Mouse (Mus musculus) ovary, postnatal 36 days (tissue): ENCODE measurements around the gene Lipa.

Experiments used
- DNase-seq: peaks from one replicate; pipeline ENCODE4 v3.0.0; 2022; ENCODE audit warnings: low spot score, mixed read lengths

Gene Lipa

DNA sequence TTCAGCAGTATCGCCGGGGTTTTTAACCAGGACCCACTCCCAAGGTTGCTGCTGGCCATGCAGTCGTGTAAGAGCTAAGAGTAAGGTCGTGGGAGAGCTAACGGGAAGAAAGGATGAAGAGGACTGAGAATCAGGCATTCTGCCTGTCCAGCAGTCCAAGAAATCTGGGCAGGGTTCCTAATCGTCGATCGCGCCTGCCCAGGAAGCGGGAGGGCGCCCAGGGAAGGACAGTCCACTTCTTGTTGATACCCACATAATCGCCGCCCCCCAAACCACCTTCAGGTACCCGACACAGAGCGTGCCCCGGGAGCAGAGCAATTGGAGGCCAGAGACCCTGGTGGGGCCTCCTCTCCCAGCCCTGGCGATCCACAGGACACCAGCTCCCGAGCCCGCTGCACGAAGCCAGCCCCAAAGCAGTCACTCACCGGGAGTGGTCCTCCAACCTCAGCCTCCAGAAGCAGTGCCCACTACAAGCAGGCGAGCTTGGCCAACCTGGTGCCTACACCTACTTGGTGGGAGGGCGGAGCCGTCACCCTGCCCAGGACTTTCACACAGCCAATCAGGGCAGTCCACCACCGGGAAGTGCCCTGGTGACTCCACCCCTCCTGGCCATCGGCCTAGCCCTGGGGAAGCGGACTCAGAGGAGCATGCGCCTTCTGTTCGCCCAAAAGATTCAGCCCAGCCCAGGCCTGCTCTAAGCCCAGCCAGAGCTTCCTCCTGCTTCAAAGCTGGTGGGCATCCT, at the start of gene Lipa:
Lipa (minus strand) TSS at position 534 of the 742 bp plus-strand sequence.
- peak; percentile 94 for DNase-seq

DNA sequence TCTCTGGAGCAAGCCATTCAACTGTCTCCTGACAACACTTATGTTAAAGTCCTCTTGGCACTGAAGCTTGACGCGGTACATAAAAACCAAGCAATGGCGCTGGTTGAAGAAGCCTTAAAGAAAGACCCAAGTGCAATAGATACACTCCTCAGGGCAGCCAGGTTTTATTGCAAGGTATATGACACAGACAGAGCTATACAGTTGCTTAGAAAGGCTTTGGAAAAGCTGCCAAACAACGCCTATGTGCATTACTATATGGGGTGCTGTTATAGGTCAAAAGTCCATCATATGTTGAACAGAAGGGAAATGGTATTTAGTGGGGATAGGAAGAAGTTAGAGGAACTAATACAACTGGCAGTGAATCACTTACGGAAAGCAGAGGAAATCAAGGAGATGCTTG, 46.4 kb upstream of the Lipa start:
- no peak for DNase-seq

DNA sequence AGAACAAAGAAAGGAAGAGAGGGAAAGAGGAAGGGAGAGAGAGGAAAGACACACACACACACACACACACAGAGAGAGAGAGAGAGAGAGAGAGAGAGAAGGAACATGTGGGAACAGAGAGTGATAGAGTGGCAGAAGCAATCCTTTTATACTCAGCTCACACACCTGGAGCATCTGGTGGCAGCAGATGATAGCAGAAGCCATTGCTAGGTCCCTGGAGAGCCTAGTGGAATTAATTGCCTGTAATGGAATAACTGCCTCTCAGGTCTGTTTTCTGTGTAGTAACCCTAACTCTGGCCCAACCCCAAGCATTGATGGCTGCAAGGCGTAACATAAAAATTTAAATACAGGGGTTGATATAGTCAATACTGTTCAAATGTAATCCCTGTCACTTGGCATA, 43.8 kb upstream of the Lipa start:
- no peak for DNase-seq

DNA sequence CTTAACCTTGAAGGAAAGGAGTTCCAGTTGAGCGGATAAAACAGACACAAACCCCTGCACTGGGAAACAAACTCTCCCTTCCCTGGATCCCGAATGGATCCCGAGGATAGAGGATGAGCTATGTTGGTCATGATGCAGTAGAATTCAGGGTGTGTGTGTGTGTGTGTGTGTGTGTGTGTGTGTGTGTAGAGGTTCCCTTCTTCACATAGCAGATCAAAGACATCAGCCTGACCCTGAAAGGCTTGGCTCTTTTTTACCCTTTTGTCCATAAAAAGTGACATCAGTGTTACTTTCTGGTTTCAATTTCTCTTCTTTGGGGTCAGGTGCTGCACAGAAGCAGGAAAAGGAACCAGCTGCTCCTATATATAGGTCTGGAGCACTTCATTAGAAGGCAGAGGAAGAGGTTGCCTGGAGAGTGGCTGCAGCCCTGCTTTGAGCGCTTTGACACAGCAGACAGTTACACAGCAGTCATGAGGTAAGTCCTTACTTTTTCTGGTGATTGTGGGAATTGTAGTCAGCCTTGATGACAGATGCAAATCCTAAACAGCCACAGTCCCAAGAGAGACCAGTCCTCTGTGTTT, 42.7 kb upstream of the Lipa start:
- DNase-seq = no peak

DNA sequence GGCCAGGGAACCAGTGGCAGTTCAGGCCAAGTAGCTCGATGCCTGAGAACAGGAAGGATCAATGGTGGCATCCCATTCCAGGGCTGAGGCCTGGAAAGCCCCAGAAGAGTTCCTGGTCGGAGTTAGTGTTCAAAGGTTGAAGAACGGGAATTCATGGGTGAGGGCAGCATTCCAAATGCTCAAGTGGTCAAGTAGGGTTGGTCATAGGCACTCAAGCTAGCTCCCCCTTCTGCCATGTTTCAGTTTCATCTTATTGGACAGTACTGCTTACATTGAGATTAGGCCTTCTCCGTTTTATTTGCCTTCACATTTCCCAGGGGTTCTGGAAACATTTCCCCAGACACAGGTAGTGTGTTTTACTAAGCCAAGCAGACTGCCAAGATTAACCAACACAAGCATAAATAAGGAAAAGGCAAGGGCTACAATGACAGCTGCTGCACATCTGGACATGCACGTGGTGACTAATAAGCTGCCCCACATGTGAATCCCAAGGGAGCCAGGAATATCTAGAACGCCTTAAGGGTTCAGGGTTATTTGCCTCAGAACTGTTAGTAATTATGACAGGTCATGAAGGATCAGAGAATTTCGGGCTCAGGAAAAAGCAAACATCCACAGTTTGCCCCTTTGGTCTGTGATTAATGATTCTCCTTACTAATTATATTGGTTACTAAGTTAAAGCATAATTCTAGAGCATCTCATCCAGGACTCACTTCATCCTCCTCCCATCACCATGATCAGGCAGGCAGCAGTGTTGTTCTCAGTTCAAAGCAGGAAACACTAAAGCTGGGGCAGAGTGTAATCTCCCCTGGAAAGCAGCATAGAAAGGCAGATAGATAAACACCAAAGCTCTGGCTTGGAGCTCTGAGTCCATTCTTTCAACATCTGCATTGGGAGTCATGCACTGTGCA, 42.0 kb upstream of the Lipa start:
- no peak for DNase-seq

DNA sequence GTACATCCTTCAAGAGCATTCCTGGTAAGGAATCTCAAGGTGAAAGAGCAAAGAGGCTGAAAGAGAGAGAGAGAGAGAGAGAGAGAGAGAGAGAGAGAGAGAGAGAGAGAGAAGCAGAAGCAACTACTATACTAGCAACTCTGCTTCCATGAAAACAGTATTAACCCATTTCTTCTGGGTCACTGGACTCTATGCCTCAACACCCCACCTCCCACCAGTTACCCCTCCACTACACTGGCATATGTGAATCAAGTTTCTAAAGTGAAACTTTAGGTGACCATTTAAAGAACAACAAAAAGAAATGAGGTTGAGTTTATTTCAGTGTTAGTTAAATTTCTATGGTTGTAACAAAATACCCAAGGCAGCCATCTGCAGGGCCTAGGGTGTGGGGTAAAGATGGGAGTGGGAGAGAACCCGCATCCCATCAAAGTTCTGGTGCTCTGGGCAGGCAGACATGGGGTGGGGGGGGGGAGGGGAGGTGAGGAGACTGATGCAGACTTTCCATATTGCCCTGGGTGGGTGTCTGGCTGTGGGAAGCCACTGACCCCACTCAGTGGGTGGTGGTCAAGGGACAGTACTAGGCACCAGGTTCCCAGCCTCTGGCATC, 39.0 kb upstream of the Lipa start:
- DNase-seq = no peak

DNA sequence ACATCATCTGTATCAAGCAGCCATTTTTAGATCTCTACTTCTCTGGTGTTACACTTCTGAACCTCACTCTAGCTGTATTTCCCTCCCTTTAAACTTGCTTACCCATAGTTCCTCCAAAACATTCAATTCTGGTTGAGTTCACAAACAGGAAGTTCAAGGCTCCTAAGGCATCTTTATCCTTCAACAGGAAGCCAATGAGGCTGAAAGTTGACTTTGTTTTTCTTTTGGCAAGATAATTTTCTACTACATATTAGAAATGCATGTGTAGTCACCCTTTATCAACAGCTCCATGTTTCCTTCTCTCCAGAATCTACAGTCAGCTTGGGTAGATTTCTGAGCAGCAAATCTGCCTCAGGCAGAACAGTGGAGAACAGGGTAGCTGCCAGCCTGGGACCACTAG, 35.3 kb upstream of the Lipa start:
- no peak for DNase-seq

DNA sequence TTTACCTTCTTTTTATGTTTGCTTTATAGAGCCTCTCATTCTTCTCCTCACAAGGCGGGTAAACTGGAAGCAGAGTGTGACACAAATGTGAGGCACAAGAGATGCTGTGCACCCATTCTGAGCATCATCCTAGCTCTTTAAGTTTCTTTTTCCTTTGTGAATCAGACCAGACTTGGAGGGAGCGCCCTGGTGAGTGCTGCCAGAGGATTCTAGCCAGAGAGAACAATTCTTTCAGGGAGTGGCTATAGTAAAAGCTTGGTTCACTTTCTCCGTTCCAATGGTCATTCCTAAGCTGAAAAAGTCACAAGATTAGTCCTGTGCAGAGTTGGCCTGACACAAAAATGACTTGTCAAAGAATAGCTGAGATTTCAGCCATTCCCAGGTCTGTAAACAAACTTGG, 29.3 kb upstream of the Lipa start:
- no peak for DNase-seq

DNA sequence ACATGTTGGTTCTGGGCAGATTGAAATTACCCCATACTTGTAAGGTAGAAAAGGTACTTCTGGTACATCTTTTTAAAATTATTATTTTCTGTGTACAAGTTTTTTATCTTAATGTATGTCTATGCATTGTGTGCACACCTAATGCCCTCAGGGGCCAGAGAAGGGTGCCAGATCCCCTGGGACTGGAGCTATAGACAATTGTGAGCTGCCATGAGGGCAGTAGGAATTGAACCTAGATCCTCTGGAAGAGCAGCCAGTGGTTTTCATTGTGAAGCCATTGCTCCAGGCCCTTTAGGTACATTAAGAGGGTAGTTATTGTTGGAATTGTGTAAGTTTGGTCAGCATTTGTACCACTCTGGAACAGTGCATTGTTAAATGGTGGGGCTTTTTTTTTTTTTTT, 26.8 kb upstream of the Lipa start:
- no peak for DNase-seq

DNA sequence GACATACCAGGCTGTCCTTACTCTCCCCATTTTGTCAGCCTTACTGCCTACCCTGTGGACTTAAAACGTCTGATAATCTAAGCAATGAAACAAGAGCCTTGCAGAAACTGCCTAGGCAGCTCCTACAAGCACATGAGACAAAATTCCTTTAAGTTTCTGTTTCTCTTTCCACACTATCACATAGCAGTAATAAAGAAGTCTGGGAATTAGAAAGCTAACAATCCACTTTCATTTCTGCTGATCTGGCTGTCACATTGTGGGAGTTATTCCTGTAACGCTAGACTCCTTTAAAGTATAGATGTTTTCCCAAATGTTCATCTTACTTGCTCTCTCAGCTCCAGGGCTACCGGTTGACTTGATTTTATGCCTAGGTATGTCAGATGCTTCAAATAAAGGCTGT, 26.2 kb upstream of the Lipa start:
- no peak for DNase-seq

DNA sequence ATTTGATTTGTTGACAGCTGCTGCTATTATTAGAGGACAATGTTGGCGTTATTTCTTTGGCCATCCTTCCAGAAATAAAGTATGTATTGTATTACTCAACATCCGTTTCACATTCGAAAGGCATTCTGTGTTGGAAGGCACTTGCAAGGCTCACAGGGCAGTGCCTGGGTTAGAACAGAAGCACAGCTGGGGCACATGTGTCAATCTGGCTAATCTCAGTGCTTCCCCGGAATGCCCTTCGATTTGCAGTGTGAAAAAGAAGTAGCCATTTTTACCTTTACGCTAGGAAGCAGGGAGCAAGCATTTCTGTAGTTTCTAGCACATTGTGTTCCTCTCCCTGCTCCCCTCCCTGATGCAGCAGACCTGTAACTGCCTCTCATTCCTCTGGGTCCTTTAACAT, 25.7 kb upstream of the Lipa start:
- DNase-seq = no peak

DNA sequence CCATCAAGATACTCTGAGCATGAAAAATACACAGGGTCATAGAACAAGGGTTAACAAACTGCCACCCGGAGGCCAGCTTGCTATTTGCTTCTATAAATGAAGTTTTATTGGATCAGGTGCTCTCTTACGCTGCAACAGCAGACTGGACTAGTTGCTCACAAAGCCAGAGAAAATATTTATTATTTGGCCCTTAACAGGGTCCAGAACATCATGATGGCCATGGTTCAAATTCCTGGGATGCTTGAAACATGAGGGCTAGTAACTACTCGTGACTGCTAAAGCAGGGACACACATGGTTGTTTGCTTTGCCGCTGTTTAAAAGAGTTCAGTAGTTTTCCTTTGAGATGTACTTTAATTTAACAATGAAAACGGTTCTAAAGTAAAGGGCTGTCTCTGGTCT, 24.7 kb upstream of the Lipa start:
- DNase-seq = no peak

DNA sequence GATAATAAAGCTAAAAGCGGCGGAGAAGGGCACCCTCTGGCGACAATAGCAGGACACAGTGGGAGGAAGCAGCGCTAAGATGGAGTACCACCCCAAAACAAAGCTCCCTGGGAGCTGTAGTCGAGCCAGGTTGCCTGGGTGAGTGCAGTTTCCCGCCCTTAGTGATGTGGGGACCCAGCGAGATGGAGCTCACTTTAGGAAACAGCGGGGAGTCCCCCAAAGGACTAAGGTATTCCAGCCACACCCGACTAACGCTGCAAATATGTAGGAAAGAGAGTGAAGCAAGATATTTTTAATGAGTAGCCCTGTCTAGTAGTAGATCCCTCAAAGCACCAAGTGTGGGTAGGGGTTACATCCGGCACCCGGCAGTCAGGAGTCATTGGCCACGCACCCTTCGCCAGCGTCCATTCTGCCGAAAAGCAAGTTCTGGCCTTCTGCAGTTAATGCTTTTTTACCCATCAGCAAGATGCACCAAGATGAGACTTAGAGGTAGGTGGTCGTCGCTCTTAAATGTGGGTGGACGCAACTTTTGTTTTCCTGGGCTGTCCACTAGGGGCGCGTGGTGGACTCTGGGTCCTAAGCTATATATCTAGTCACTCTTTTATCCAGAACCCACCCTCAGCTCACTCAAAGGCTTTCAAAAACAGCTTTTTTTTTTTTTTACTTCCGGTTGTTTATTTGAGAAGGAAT, 23.4 kb upstream of the Lipa start, which contains the start of gene Ifit2:
Ifit2 (plus strand) TSS at position 161 of the 690 bp plus-strand sequence.
- peak; percentile 61 for DNase-seq

DNA sequence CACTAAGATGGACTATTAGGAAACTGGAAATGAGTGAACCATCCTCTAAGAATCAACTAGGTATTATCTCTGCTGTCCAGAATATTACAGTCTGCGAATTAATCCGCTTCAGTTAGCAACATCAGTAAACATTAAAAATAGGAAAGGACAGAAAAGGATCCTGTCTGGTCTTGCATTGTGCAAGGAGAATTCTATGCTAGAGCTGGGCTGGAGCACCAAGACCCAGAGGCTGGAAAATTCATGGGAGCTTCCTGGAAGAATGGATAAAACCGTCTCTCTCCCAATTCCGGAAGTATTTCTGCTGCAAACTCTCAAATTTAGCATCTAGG, 22.9 kb upstream of the Lipa start:
- DNase-seq = no peak

DNA sequence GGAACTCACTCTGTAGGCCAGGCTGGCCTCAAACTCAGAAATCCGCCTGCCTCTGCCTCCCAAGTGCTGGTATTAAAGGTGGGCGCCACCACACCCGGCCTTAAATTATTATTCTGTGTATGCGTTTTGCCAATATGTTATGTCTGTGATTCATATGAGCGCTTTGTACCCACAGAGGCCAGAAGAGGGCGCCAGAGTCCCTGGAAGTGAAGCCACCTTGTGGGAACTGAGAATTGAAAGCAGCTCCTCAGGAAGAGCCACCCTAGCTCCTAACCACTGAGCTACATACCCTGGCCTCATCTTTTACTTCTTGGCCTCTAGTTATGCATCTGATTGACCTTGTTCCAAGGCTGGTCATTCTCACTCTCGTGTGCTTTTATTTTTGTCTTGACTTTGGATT, 20.7 kb upstream of the Lipa start:
- DNase-seq = peak; percentile 73

DNA sequence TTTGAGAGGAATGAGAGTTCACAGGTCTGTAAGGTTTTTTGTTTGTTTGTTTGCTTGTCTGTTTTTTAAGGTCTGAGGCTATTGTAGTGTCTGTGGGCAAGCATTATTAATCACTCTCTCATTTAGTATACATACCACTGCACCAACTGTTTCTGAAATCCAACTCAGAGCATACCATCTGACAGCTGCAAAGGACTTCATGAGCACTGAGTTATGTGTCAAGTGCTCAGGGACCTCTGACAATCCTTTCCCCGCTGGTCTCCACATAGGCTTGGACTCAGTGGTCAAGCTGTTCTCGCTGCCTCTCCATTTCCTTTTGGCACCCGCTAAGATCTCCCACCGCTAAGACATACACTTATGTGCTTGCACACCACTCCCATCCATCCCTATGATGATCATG, 18.9 kb upstream of the Lipa start:
- DNase-seq = no peak

DNA sequence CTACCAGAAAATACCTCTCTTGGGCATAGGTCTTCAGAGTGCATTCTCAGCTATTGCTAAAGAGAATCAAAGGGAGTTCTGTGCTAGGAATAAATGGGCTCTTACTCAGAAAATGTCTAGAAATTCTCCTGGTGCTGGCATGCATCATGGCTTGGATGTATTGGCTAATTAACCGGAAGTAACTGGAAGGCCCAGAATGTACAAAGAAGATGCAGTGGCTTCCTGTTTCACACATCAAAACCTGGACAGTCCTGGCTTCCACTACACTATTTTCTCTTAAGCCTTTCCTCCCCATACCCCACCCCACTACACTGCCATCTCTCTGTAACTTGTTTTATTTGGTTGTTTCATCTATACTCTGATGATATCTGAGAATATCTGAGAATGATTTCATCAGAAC, 12.1 kb upstream of the Lipa start:
- no peak for DNase-seq

DNA sequence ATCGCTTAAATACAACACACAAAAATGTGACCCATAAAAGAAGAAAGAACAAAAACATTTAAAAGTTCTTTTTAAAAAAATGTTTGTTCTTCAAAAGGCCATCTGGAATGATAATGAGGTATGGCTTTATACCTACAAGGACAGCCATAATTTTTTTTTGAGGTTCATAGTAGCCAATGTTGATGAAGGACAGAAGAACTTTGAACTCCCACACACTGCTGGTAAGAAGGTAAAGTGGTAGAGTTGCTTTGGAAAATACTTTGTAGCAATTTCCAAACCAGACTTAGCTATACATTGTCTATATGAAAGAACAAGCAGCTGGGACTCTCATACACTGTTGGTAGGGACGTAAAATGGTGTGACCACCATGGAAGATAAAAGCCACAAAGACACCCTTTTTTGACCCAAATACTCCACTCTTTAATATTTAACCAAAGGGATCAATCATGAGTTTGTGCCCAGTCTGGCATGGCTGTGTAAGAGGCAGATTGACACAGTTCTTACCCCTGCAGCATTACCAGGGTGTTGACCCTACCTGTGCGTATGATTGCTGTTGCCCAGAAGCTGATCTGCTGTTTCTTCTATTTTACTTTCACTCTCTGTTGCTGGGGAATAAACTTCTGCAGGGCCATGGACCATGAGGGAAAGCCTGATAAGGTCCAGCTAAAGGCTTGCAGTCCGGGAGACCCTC, 4.9 kb upstream of the Lipa start:
- DNase-seq = no peak

DNA sequence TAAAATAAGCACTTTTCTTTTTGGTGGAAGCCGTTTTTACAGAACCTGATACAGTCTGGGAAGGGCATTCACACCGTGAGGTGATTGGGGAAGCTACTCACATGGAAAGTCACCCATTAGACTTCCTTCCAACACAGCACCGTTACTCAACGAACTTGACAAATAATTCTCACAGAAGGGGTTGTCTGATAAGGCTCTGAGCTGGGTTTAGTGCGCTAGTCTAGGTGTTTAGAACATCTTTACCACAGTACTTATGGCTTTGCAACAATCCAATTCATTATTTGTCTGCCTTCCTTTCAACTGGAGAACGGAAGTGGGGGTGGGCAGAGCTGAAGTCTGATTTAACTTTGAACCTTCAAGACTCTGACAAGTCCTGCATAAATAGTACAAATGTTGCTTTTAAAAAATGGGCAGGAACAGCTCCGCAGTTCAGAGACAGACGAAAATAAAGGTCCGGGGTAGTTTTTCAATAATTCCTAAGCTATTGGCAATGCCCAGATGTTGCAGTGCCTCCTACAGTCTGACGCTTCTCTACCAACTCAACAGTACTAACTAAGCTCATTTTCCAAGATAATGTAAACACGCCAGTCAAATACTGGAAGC, 852 bp downstream of the Lipa start:
- DNase-seq = no peak

DNA sequence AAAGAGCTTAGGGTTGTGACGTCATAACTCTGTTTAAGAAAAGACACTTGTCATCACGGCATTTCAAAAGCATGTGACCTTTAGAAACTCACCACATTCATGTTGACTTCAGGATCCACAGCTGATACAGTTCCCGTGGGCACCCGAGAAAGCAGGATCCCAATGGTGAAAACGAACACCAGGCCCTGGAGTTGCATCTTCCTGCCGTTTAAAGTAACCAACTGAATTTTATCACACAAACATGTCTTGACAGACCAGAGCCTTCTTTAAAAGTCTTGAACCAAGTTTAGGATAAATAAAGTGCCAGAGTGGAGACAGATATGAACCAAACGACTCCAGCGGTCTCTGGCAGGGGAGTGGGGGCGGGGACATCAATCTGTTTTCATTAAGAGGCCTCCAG, 2.6 kb downstream of the Lipa start:
- DNase-seq = no peak

DNA sequence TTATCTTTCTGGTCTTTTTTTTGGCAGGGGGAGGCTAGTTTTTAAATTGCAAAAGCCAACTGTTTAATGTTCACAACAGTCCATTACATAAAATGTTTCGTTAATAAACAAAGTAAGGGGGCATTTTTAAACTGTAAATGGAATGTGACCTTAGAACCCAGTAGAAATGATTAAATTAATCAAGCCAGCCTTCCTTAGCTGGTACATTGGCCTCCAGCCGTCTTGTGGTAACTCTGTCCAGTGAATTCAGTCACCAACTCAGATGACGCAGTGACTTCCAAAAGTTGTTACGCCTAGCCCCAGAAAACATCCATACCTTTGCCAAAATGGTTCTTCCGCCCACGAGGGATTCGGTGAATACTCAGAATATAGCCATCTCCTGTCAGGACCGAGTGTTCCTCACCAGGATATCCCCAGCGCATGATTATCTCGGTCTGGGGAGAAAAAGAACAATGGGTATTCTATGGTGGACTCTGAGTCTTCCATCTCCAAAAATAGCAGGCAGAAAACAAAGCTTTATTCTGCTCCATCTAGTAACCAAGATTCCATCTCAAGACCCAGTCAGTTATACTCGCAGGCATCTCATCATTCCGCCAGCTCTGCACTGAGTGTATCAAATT, 4.1 kb downstream of the Lipa start:
- no peak for DNase-seq
